Mouse (Mus musculus) midbrain, embryonic 12.5 days (tissue): ENCODE results near the gene Txnrd3. TPM values are rescaled to one million over a fixed set of nuclear protein-coding genes. Genes with fewer than 3 reads are reported as not detected.

ENCODE experiments used
- ATAC-seq: fragments of 200-750 bp; cut with Nextera tagmentation; 2 replicates; pipeline ENCODE4 v1.8.0; 2017; ENCODE audit warnings: low read depth, moderate TSS enrichment, moderate library complexity; ENCODE audit not compliant: low FRiP score
- H3K27ac ChIP-seq: fragments of 300-500 bp; sonication (generic); replicated peaks from 2 replicates; pipeline ENCODE4 v1.5.1; 2016; ENCODE audit warnings: mild to moderate bottlenecking
- H3K27me3 ChIP-seq: fragments of 300-500 bp; sonication (generic); 2 replicates; pipeline ENCODE4 v1.6.1; 2016; ENCODE audit warnings: mild to moderate bottlenecking
- H3K36me3 ChIP-seq: fragments of 300-500 bp; sonication (generic); 2 replicates; pipeline ENCODE4 v1.6.1; 2016
- H3K4me1 ChIP-seq: fragments of 300-500 bp; sonication (generic); 2 replicates; pipeline ENCODE4 v1.6.1; 2016
- H3K4me2 ChIP-seq: fragments of 300-500 bp; sonication (generic); replicated peaks from 2 replicates; pipeline ENCODE4 v1.6.1; 2016; ENCODE audit warnings: mild to moderate bottlenecking, moderate library complexity
- H3K4me3 ChIP-seq: fragments of 300-500 bp; sonication (generic); 2 replicates; pipeline ENCODE4 v1.5.1; 2016; ENCODE audit warnings: mild to moderate bottlenecking
- H3K9ac ChIP-seq: fragments of 300-500 bp; sonication (generic); replicated peaks from 2 replicates; pipeline ENCODE4 v1.6.1; 2016; ENCODE audit warnings: mild to moderate bottlenecking, moderate library complexity
- H3K9me3 ChIP-seq: fragments of 300-500 bp; sonication (generic); 2 replicates; pipeline ENCODE4 v1.6.1; 2016; ENCODE audit warnings: mild to moderate bottlenecking
- WGBS: fragments of 180-500 bp; shearing (Covaris S2); methylation state at CpG from one replicate; pipeline ENCODE4 v1.1.7; 2016; 5-methylcytosine and 5-hydroxymethylcytosine counted together
- polyA plus RNA-seq: library from polyadenylated mRNA; unstranded; fragments of >200 nt; fragmentation: Nextera tagmentation; extraction: Ambion mirVana; gene quantifications from 2 replicates; pipeline ENCODE4 v1.2.1, GENCODE M21; 2016

The Txnrd3 gene
- polyA plus RNA-seq, 1 experiment from 2014 or later: 14.1 TPM

GRCm38 (mm10) chr6:89628045-89628785 lies 15.6 kb upstream of the Txnrd3 start:
- Histone ChIP-seq H3K27ac (no peak overlapping the region), H3K4me2 (no peak overlapping the region)
- WGBS: 74% methylated on average over 8 of the region's 8 CpGs

GRCm38 (mm10) chr6:89631809-89632562 lies 11.8 kb upstream of the Txnrd3 start:
- Histone ChIP-seq H3K36me3 (no peaks in the 10 kb centered on the region), H3K9ac (no peak overlapping the region; the same call in 1 of the 2 replicates), H3K4me1 (peaks cover 12% of the 10 kb centered on the region), H3K9me3 (no peaks in the 10 kb centered on the region), H3K27me3 (no peaks in the 10 kb centered on the region), H3K4me2 (peak overlapping the region; percentile 35), H3K27ac (no peak overlapping the region), H3K4me3 (no peak overlapping the region)
- peak; percentile 86 for ATAC-seq
- WGBS: 10% methylated on average over 10 of the region's 10 CpGs

More at GRCm38 (mm10) chr6:89628045-89628785, 15.6 kb upstream of the Txnrd3 start:
- no peak for ATAC-seq
- Histone ChIP-seq H3K4me3 (no peak overlapping the region), H3K4me1 (peaks cover 6% of the 10 kb centered on the region), H3K9ac (no peak overlapping the region), H3K27me3 (no peaks in the 10 kb centered on the region), H3K36me3 (no peaks in the 10 kb centered on the region), H3K9me3 (no peaks in the 10 kb centered on the region)

GRCm38 (mm10) chr6:89633115-89633514 lies 10.7 kb upstream of the Txnrd3 start:
- Histone ChIP-seq H3K4me3 (no peak overlapping the region), H3K36me3 (no peaks in the 10 kb centered on the region), H3K4me2 (no peak overlapping the region), H3K9ac (no peak overlapping the region), H3K27me3 (no peaks in the 10 kb centered on the region), H3K9me3 (no peaks in the 10 kb centered on the region), H3K27ac (0 out of 2 replicates have a peak overlapping the region, but pooled peaks have one; percentile 16), H3K4me1 (peaks cover 10% of the 10 kb centered on the region)
- 62% methylated on average over 7 of the region's 7 CpGs for WGBS
- no peak for ATAC-seq

- no peak overlapping the region for H3K9ac ChIP-seq
- no peaks in the 10 kb centered on the region for H3K27me3 ChIP-seq
- 52% methylated on average over 8 of the region's 8 CpGs for WGBS
- no peaks in the 10 kb centered on the region for H3K36me3 ChIP-seq
- ATAC-seq: no peak
- no peak overlapping the region for H3K4me2 ChIP-seq
- H3K4me3 ChIP-seq: no peak overlapping the region
- H3K27ac ChIP-seq: no peak overlapping the region; the same call in 1 of the 2 replicates
- H3K9me3 ChIP-seq: no peaks in the 10 kb centered on the region
- H3K4me1 ChIP-seq: peaks cover 10% of the 10 kb centered on the region
Measured at GRCm38 (mm10) chr6:89634400-89634799, 9.4 kb upstream of the Txnrd3 start.

GRCm38 (mm10) chr6:89637977-89638376 lies 5.8 kb upstream of the Txnrd3 start:
- H3K36me3 ChIP-seq: no peaks in the 10 kb centered on the region
- WGBS: 77% methylated on average over 4 of the region's 4 CpGs
- H3K9ac ChIP-seq: no peak overlapping the region
- no peak overlapping the region for H3K4me3 ChIP-seq
- no peak overlapping the region for H3K27ac ChIP-seq
- no peaks in the 10 kb centered on the region for H3K27me3 ChIP-seq
- no peak overlapping the region for H3K4me2 ChIP-seq
- peaks cover 6% of the 10 kb centered on the region; the same call in 1 of the 2 replicates for H3K4me1 ChIP-seq
- no peaks in the 10 kb centered on the region for H3K9me3 ChIP-seq
- ATAC-seq: no peak

GRCm38 (mm10) chr6:89639025-89639424 lies 4.8 kb upstream of the Txnrd3 start:
- no peaks in the 10 kb centered on the region for H3K36me3 ChIP-seq
- H3K4me3 ChIP-seq: no peak overlapping the region
- no peak overlapping the region for H3K4me2 ChIP-seq
- no peak for ATAC-seq
- peaks cover 6% of the 10 kb centered on the region; the same call in 1 of the 2 replicates for H3K4me1 ChIP-seq
- H3K27ac ChIP-seq: no peak overlapping the region
- H3K9me3 ChIP-seq: no peaks in the 10 kb centered on the region
- no peak overlapping the region for H3K9ac ChIP-seq
- H3K27me3 ChIP-seq: no peaks in the 10 kb centered on the region
- 38% methylated on average over 2 of the region's 2 CpGs for WGBS

GRCm38 (mm10) chr6:89644271-89645075 lies 685 bp downstream of the Txnrd3 start:
- no peaks in the 10 kb centered on the region for H3K27me3 ChIP-seq
- peak overlapping the region; percentile 86 for H3K4me2 ChIP-seq
- peak; percentile 94 for ATAC-seq
- H3K9me3 ChIP-seq: no peaks in the 10 kb centered on the region
- peaks cover 2% of the 10 kb centered on the region; the same call in 1 of the 2 replicates for H3K4me1 ChIP-seq
- H3K4me3 ChIP-seq: peak overlapping the region; percentile 71
- peak overlapping the region; percentile 86 for H3K27ac ChIP-seq
- WGBS: 1% methylated on average over 41 of the region's 41 CpGs
- H3K9ac ChIP-seq: peak overlapping the region; percentile 67
- no peaks in the 10 kb centered on the region for H3K36me3 ChIP-seq

- Histone ChIP-seq H3K4me2 (no peak overlapping the region), H3K27me3 (no peaks in the 10 kb centered on the region), H3K4me3 (no peak overlapping the region), H3K27ac (no peak overlapping the region), H3K36me3 (no peaks in the 10 kb centered on the region), H3K9me3 (no peaks in the 10 kb centered on the region), H3K4me1 (peaks cover 2% of the 10 kb centered on the region; the same call in 1 of the 2 replicates), H3K9ac (no peak overlapping the region)
- ATAC-seq: no peak
- 92% methylated on average over 8 of the region's 8 CpGs for WGBS
Measured at GRCm38 (mm10) chr6:89649897-89650296, 6.1 kb downstream of the Txnrd3 start.

- Histone ChIP-seq H3K4me2 (no peak overlapping the region), H3K27ac (no peak overlapping the region), H3K4me3 (no peak overlapping the region), H3K9ac (no peak overlapping the region), H3K4me1 (no peaks in the 10 kb centered on the region), H3K36me3 (no peaks in the 10 kb centered on the region), H3K9me3 (no peaks in the 10 kb centered on the region), H3K27me3 (no peaks in the 10 kb centered on the region)
- ATAC-seq: no peak
Measured at GRCm38 (mm10) chr6:89651770-89652169, 8.0 kb downstream of the Txnrd3 start.

- Histone ChIP-seq H3K4me1 (no peaks in the 10 kb centered on the region), H3K36me3 (no peaks in the 10 kb centered on the region), H3K4me3 (no peak overlapping the region), H3K27me3 (no peaks in the 10 kb centered on the region), H3K9me3 (no peaks in the 10 kb centered on the region), H3K9ac (no peak overlapping the region), H3K27ac (no peak overlapping the region), H3K4me2 (no peak overlapping the region)
- no peak for ATAC-seq
- WGBS: 89% methylated on average over 3 of the region's 3 CpGs
Measured at GRCm38 (mm10) chr6:89655011-89655410, 11.2 kb downstream of the Txnrd3 start.

GRCm38 (mm10) chr6:89658342-89658741 lies 14.6 kb downstream of the Txnrd3 start:
- 0 out of 2 replicates have a peak, but pooled peaks cover under 1% of the 10 kb centered on the region for H3K36me3 ChIP-seq
- no peaks in the 10 kb centered on the region for H3K9me3 ChIP-seq
- no peak overlapping the region for H3K4me3 ChIP-seq
- H3K9ac ChIP-seq: no peak overlapping the region
- ATAC-seq: no peak
- H3K27me3 ChIP-seq: no peaks in the 10 kb centered on the region
- WGBS: 84% methylated on average over 3 of the region's 3 CpGs
- no peak overlapping the region for H3K27ac ChIP-seq
- no peaks in the 10 kb centered on the region for H3K4me1 ChIP-seq
- no peak overlapping the region for H3K4me2 ChIP-seq
